ENCODE assay signal across 9 mouse cellular contexts in the genomic region with DNA sequence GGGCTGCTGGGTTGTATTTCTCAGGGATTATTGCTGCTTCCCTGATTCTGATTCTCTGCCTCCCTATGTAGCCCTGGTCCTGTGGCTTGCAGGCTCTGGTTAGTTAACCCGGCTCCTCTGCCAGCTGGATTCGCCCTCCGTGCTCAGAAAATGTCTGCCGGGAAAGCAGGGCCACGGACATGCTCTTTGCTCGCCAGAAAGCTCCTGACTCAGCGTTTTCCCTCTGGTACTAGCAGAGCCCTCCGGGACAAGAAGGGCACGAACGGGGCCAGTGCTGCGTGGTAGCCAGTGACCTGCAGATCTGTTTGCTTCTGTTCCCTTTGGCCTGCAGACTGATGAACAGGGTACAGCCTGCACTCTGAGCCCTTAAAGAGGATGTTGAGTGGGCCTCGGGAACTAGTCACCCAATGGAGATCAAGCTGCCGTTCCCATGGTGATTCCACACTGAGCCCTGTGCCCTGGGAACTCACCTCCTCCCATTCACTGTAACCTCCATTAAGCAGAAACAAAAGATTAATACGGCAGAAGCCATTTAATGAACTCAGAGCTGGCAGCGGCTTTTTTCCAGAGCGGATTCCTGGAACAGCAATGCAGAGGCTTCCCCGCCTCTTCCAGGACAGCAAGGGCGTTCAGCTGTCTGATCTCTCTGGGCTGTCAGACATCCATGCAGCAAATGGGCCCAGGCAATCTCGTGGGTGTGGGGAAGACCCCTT.
A peak's percentile ranks its signal among the peaks of the same experiment; 100 is the strongest.
DNase-seq lines count a peak whose midpoint lies in the region; ATAC-seq lines count a peak whose summit lies in the region.
"Had no signal": no experiment of that assay in that cellular context is flagged by ENCODE, and none has a peak within 500 bp of the region (broad histone marks: within the 10 kb centered on the region; RNA-seq: fewer than 3 reads in every experiment).

No protein-coding gene starts in this region.

- no peaks in the 10 kb centered on the region for H3K36me3 ChIP-seq in hindbrain, embryonic 11.5 days (ENCODE audit: control insufficient read depth, insufficient read depth, low read length)
- no peaks in the 10 kb centered on the region for H3K36me3 ChIP-seq in midbrain, embryonic 16.5 days (ENCODE audit: control insufficient read depth, insufficient read depth, low read length)

- H3K27me3 ChIP-seq in hindbrain, embryonic 11.5 days (ENCODE audit: control insufficient read depth, insufficient read depth, low read length) = 0 out of 2 replicates have a peak, but pooled peaks cover 2% of the 10 kb centered on the region
- no peaks in the 10 kb centered on the region for H3K27me3 ChIP-seq in midbrain, embryonic 16.5 days (ENCODE audit: control insufficient read depth, insufficient read depth, low read depth, low read length)

- H3K4me3 ChIP-seq in hindbrain, embryonic 11.5 days (ENCODE audit: low read depth, low read length) = peak overlapping the region; percentile 17; the same call in 1 of the 2 replicates
- H3K4me3 ChIP-seq in midbrain, embryonic 16.5 days (ENCODE audit: low read depth, low read length) = peak overlapping the region; percentile 19; the same call in 1 of the 2 replicates
- H3K4me3 ChIP-seq: megakaryocyte, embryonic 14.5 days had no signal

- peak overlapping the region; percentile 90 for H3K27ac ChIP-seq in hindbrain, embryonic 11.5 days (ENCODE audit: low read depth, low read length)
- peak overlapping the region; percentile 88 for H3K27ac ChIP-seq in midbrain, embryonic 16.5 days (ENCODE audit: low read length)

- H3K4me1 ChIP-seq in hindbrain, embryonic 11.5 days (replicated peaks; ENCODE audit: control insufficient read depth, insufficient read depth, low read length) = 0 out of 2 replicates have a peak, but pooled peaks cover 6% of the 10 kb centered on the region
- H3K4me1 ChIP-seq in midbrain, embryonic 16.5 days (ENCODE audit: control insufficient read depth, insufficient read depth, low read length) = peaks cover 20% of the 10 kb centered on the region

- H3K4me2 ChIP-seq in hindbrain, embryonic 11.5 days (replicated peaks; ENCODE audit: low read depth, low read length) = peak overlapping the region; percentile 43
- peak overlapping the region; percentile 47 for H3K4me2 ChIP-seq in midbrain, embryonic 16.5 days (ENCODE audit: low read length)

- DNase-seq in R1 (ENCODE audit: low read depth, low spot score) = peak; percentile 72
- DNase-seq in cerebellum, adult 18-20 months = peak; percentile 71 to 75
- DNase-seq in forelimb bud, embryonic 11.5 days (ENCODE audit: low read depth, low spot score) = peak; percentile 18
- peak; percentile 72 for DNase-seq in hindbrain, embryonic 11.5 days (ENCODE audit: low spot score)
- DNase-seq in layer of hippocampus, postnatal 10 days (ENCODE audit: low spot score in 2 of 2) = peak; percentile 62 to 71
- DNase-seq in T-cell, adult 2 months (ENCODE audit: low spot score) = no peak
- no peak for DNase-seq in spleen, postnatal 14 days (ENCODE audit: low spot score in 2 of 2)

- 9% methylated on average over 19 of the region's 19 CpGs for WGBS in hindbrain, embryonic 11.5 days
- WGBS in midbrain, embryonic 16.5 days = 3% methylated on average over 19 of the region's 19 CpGs

- H3K9ac ChIP-seq in hindbrain, embryonic 11.5 days (ENCODE audit: low read depth, low read length) = peak overlapping the region; percentile 13
- peak overlapping the region; percentile 57 for H3K9ac ChIP-seq in midbrain, embryonic 16.5 days (ENCODE audit: low read depth, low read length)

- no peaks in the 10 kb centered on the region for H3K9me3 ChIP-seq in hindbrain, embryonic 11.5 days (ENCODE audit: control insufficient read depth, low read length)
- no peaks in the 10 kb centered on the region for H3K9me3 ChIP-seq in midbrain, embryonic 16.5 days (replicated peaks; ENCODE audit: control insufficient read depth, low read length, poor library complexity, severe bottlenecking)

- ATAC-seq in hindbrain, embryonic 11.5 days (ENCODE audit: low FRiP score) = peak; percentile 88
- ATAC-seq in midbrain, embryonic 16.5 days = peak; percentile 91

Comparison
In these comparisons a context has a peak if more than half of its experiments do, and no peak if none do; other contexts are left out.
1. DNase-seq: peak in R1 (single experiment), cerebellum, adult 18-20 months (2 of 2), forelimb bud, embryonic 11.5 days (single experiment), hindbrain, embryonic 11.5 days (single experiment) and layer of hippocampus, postnatal 10 days (2 of 2); none in T-cell, adult 2 months (single experiment) and spleen, postnatal 14 days (0 of 2).